ENCODE assay signal across 17 mouse cellular contexts in the genomic region with DNA sequence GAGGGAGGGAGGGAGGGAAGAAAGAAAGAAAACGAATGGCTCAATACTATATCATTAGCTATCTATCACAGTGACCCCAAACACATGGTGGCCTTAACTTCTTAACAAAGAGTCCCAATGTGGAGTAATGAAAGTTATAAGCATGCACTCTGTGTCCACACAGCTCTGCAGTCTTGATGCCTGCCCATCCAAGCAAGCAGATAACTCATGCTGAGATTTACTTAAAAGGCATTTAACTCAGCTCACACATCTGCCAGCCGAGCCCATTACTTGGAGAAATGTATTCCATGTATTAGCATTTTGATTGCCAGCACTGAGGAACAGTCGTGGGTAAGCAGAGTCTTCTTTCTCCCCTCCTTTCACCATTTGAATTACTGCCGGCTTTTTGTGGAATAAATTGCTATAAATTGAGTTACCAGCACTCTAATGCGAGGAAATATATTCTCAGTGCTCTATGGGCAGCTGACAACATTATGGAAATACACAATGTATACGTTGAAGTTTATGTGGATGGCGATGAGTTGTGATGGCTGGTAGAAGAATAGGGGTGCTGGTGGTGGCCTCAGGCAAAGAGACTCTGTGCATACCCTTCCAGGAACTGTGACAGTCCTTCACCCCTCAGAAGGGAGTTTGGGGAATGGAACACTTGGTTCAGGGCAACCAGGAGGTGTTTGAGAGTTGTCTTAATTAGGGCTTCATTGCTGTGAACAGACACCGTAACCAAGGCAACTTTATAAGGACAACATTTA. TPM values are rescaled to one million over a fixed set of nuclear protein-coding genes. Genes with fewer than 3 reads are reported as not detected.
DNase-seq lines count a peak whose midpoint lies in the region; ATAC-seq lines count a peak whose summit lies in the region.
"Had no signal": no experiment of that assay in that cellular context is flagged by ENCODE, and none has a peak within 500 bp of the region (broad histone marks: within the 10 kb centered on the region; RNA-seq: fewer than 3 reads in every experiment).

No protein-coding gene starts in this region.

- no peak overlapping the region for H3K4me3 ChIP-seq in neural tube, embryonic 11.5 days (ENCODE audit: low read depth, low read length)
- H3K4me3 ChIP-seq in hindbrain, embryonic 14.5 days (replicated peaks; ENCODE audit: low read length), result no peak overlapping the region
- H3K4me3 ChIP-seq in midbrain, embryonic 15.5 days, result no peak overlapping the region
- no peak overlapping the region for H3K4me3 ChIP-seq in kidney, embryonic 16.5 days (ENCODE audit: low read length)
- H3K4me3 ChIP-seq: limb, embryonic 15.5 days had no signal

- no peaks in the 10 kb centered on the region for H3K27me3 ChIP-seq in neural tube, embryonic 11.5 days (ENCODE audit: control insufficient read depth, insufficient read depth, low read length)
- no peaks in the 10 kb centered on the region for H3K27me3 ChIP-seq in hindbrain, embryonic 14.5 days (ENCODE audit: control insufficient read depth, insufficient read depth, low read length)
- no peaks in the 10 kb centered on the region for H3K27me3 ChIP-seq in midbrain, embryonic 15.5 days (replicated peaks)
- no peaks in the 10 kb centered on the region for H3K27me3 ChIP-seq in kidney, embryonic 16.5 days (ENCODE audit: insufficient read depth, low read length)
- H3K27me3 ChIP-seq: limb, embryonic 15.5 days had no signal

- WGBS in neural tube, embryonic 11.5 days, result 63% methylated on average over 8 of the region's 8 CpGs
- 55% methylated on average over 8 of the region's 8 CpGs for WGBS in hindbrain, embryonic 14.5 days
- WGBS in midbrain, embryonic 15.5 days, result 54% methylated on average over 8 of the region's 8 CpGs
- 77% methylated on average over 8 of the region's 8 CpGs for WGBS in kidney, embryonic 16.5 days

- no peak for DNase-seq in neural tube, embryonic 11.5 days (ENCODE audit: low spot score)
- no peak for DNase-seq in neural tube, embryonic 10.5 days (ENCODE audit: extremely low spot score, low spot score)
- no peak for DNase-seq in hindbrain, embryonic 14.5 days (ENCODE audit: low spot score)
- DNase-seq in spleen, adult 12 weeks (ENCODE audit: low spot score), result no peak
- DNase-seq in kidney, postnatal 14 days, result no peak
- DNase-seq in layer of hippocampus, postnatal 36 days, result no peak
- DNase-seq: B cell, adult 2 months; cerebellum, adult 9-11 months; gastrocnemius, postnatal 36 days; retina, postnatal 1 day; right cerebral cortex, postnatal 4 days had no signal

- H3K4me1 ChIP-seq in neural tube, embryonic 11.5 days (ENCODE audit: control insufficient read depth, insufficient read depth, low read length), result no peaks in the 10 kb centered on the region
- no peaks in the 10 kb centered on the region for H3K4me1 ChIP-seq in hindbrain, embryonic 14.5 days (replicated peaks; ENCODE audit: control insufficient read depth, insufficient read depth, low read length)
- H3K4me1 ChIP-seq in midbrain, embryonic 15.5 days, result no peaks in the 10 kb centered on the region
- no peaks in the 10 kb centered on the region for H3K4me1 ChIP-seq in kidney, embryonic 16.5 days (ENCODE audit: insufficient read depth, low read length)
- H3K4me1 ChIP-seq: limb, embryonic 15.5 days had no signal

- H3K4me2 ChIP-seq in neural tube, embryonic 11.5 days (ENCODE audit: low read depth), result no peak overlapping the region
- no peak overlapping the region for H3K4me2 ChIP-seq in hindbrain, embryonic 14.5 days (replicated peaks)
- no peak overlapping the region for H3K4me2 ChIP-seq in midbrain, embryonic 15.5 days
- no peak overlapping the region for H3K4me2 ChIP-seq in kidney, embryonic 16.5 days (replicated peaks; ENCODE audit: low read depth, low read length)
- H3K4me2 ChIP-seq: limb, embryonic 15.5 days had no signal

- H3K9me3 ChIP-seq in neural tube, embryonic 11.5 days (ENCODE audit: control insufficient read depth, low read length), result no peaks in the 10 kb centered on the region
- no peaks in the 10 kb centered on the region for H3K9me3 ChIP-seq in hindbrain, embryonic 14.5 days (ENCODE audit: control insufficient read depth, low read length)
- H3K9me3 ChIP-seq in midbrain, embryonic 15.5 days, result no peaks in the 10 kb centered on the region
- no peaks in the 10 kb centered on the region for H3K9me3 ChIP-seq in kidney, embryonic 16.5 days (ENCODE audit: low read length)
- H3K9me3 ChIP-seq: limb, embryonic 15.5 days had no signal

- no peaks in the 10 kb centered on the region for H3K36me3 ChIP-seq in neural tube, embryonic 11.5 days (ENCODE audit: control insufficient read depth, insufficient read depth, low read length)
- no peaks in the 10 kb centered on the region for H3K36me3 ChIP-seq in hindbrain, embryonic 14.5 days (replicated peaks; ENCODE audit: control insufficient read depth, insufficient read depth)
- no peaks in the 10 kb centered on the region for H3K36me3 ChIP-seq in midbrain, embryonic 15.5 days (replicated peaks)
- H3K36me3 ChIP-seq in kidney, embryonic 16.5 days (ENCODE audit: insufficient read depth, low read length), result no peaks in the 10 kb centered on the region
- H3K36me3 ChIP-seq: limb, embryonic 15.5 days had no signal

- H3K27ac ChIP-seq in neural tube, embryonic 11.5 days (ENCODE audit: low read depth, low read length), result 0 out of 2 replicates have a peak overlapping the region, but pooled peaks have one; percentile 4
- no peak overlapping the region for H3K27ac ChIP-seq in hindbrain, embryonic 14.5 days
- 0 out of 2 replicates have a peak overlapping the region, but pooled peaks have one; percentile 15 for H3K27ac ChIP-seq in midbrain, embryonic 15.5 days
- no peak overlapping the region for H3K27ac ChIP-seq in kidney, embryonic 16.5 days (ENCODE audit: low read length)
- H3K27ac ChIP-seq: kidney, postnatal 0 days; limb, embryonic 15.5 days; stomach, postnatal 0 days had no signal

- peak; percentile 66 for ATAC-seq in neural tube, embryonic 11.5 days (ENCODE audit: insufficient read depth, low FRiP score, low TSS enrichment)
- peak; percentile 72 for ATAC-seq in hindbrain, embryonic 14.5 days (ENCODE audit: low FRiP score)
- peak; percentile 69 for ATAC-seq in midbrain, embryonic 15.5 days (replicated peaks)
- no peak for ATAC-seq in kidney, embryonic 16.5 days (ENCODE audit: low FRiP score, low TSS enrichment)
- ATAC-seq: lung, postnatal 0 days had no signal

- no peak overlapping the region for H3K9ac ChIP-seq in neural tube, embryonic 11.5 days (ENCODE audit: low read length)
- H3K9ac ChIP-seq in hindbrain, embryonic 14.5 days, result no peak overlapping the region
- no peak overlapping the region for H3K9ac ChIP-seq in midbrain, embryonic 15.5 days
- no peak overlapping the region for H3K9ac ChIP-seq in kidney, embryonic 16.5 days (replicated peaks; ENCODE audit: low read length)
- H3K9ac ChIP-seq: limb, embryonic 15.5 days had no signal

RNA-seq across cellular contexts. Expression of a gene that starts 19.9 kb away (rescaled TPM):
- 48.0 and 49.0 TPM in 2 replicates for polyA plus RNA-seq in neural tube, embryonic 11.5 days (2014; fragmentation: Nextera tagmentation; extraction: Ambion mirVana)
- polyA plus RNA-seq in hindbrain, embryonic 14.5 days (2014; fragmentation: Nextera tagmentation; extraction: Ambion mirVana), result 41.0 and 43.5 TPM in 2 replicates
- 41.5 and 44.4 TPM in 2 replicates for polyA plus RNA-seq in midbrain, embryonic 15.5 days (2015; fragmentation: Nextera tagmentation; extraction: Ambion mirVana)
- polyA plus RNA-seq in kidney, embryonic 16.5 days (2015; fragmentation: Nextera tagmentation; extraction: Ambion mirVana), result 33.8 and 45.4 TPM in 2 replicates
- 10 to 100 TPM; 24.5 to 26.3 TPM for total RNA-seq in layer of hippocampus, postnatal 36 days (2021)

Comparison
In these comparisons a context has a peak if more than half of its experiments do, and no peak if none do; other contexts are left out.
1. H3K27ac ChIP-seq: peak in neural tube, embryonic 11.5 days (single experiment) and midbrain, embryonic 15.5 days (single experiment); none in hindbrain, embryonic 14.5 days (single experiment) and kidney, embryonic 16.5 days (single experiment).